Mouse (Mus musculus) megakaryocyte, embryonic 14.5 days (primary cell): ENCODE results near the gene Scarf1.

Source experiments
- FLI1 ChIP-seq: IDR thresholded peaks from 2 replicates; pipeline ENCODE4 v1.6.1; 2012; ENCODE audit warnings: low read length, inconsistent platforms, mixed read lengths
- GATA1 ChIP-seq: IDR thresholded peaks from 3 replicates; pipeline ENCODE4 v1.6.1; 2012; ENCODE audit warnings: mixed read lengths, low read length, inconsistent platforms, borderline replicate concordance

DNA sequence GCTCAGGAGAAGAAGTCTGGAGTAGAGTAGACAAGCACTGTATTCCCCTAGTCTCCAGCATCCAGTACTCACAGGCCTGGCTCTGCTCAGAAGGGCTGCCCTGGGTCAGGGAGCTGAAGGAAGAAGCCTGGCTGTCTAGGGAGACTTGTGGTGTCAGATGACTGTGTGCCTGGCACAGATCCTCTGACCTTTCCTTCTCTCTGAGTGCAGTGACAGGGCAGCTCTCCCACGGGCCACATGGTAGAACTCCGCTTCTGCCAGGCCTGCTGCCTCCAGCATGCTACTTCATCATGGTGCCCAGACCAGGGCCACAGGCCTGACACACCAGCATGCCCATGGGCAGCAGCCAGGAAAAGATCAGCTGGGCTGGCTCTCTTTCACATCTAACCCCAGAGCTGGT is 52.5 kb downstream of the Scarf1 start:
- no peak for TF ChIP-seq GATA1
- no peak for TF ChIP-seq FLI1
